Mouse (Mus musculus) urinary bladder, postnatal 10 days (tissue): Measurements from ENCODE around the gene Siah2.

Experiments used
- DNase-seq: peaks from one replicate; pipeline ENCODE4 v3.0.0; 2022; ENCODE audit warnings: low spot score

Gene Siah2

GRCm38 (mm10) chr3:58660636-58661035 is 31.6 kb downstream of the Siah2 start:
- DNase-seq = no peak

- no peak for DNase-seq
Observed at GRCm38 (mm10) chr3:58657356-58657755, 34.8 kb downstream of the Siah2 start.

DNA sequence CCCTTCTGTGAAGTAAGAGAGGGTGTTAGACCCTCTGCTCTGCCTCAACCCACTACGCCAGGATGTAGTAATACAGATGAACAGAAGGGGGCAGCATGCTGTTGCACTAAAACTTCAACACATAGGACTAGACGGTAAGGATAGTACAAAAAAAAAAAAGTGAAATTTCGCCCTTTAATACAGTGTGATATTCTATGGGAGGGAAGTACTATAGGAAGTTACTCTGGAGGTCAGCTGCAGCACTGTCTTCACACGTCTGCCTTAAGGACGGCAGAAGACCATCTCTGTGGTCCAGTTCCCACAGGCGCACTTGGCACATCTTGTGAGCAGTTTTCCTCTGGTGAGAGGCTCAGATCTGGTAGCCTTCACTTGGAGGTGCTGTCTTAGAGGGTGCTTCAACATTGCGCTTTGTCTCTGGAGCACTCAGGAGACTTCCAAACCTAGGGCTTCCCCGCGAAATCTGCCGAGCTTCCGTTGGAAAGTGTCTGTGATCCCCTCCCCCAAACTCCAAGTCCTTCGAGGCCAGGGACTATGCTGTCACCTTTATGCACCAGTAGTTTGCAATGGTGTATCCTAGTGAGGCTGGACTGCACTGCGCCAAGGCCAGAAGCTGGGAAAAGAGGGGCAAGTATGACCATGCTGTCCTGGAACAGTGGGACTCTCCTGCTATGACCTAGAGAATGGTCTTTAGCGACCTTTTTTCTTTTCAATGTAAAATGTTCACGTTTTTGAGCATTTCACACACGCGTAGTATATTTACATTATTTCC is 36.7 kb downstream of the Siah2 start:
- no peak for DNase-seq

DNA sequence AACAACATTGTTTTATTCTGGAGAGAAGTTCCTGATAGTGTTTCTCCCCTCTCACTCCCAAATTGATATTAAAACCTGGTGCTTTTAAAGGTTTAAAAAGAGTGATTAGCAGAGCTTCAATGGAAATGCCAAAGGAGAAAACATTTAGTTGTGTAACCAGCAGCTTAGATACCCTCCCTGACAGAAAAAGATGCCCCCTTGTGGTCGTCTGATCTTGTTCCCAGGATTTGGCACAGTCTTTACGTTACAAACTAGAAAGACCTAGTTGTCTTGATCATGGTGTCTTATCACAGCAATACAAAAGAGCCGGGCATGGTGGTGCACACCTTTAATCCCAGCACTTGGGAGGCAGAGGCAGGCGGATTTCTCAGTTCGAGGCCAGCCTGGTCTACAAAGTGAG is 38.3 kb downstream of the Siah2 start:
- no peak for DNase-seq

- no peak for DNase-seq
Observed at GRCm38 (mm10) chr3:58650328-58650727, 41.9 kb downstream of the Siah2 start.

DNA sequence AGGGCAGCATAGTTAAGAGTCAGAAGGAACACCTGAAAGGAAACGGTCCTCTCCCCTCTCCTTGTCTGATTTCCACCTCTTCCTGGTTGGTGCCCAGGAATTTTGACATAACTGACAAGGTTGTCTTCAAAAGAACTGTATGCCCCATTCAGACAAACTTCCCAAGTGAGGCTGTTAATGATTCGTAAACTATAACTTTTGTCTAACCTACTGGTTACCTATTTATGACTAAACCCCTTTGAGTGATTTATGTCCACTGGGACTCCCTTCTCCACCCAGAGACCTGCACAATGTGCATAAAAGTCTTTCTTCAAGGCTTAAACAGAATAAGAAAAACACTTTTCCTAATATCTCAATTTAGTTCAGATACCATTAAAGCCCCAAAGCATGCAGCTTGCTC is 45.0 kb downstream of the Siah2 start:
- no peak for DNase-seq

- DNase-seq = no peak
Observed at GRCm38 (mm10) chr3:58646180-58646579, 46.0 kb downstream of the Siah2 start.

GRCm38 (mm10) chr3:58636406-58637295 is 55.5 kb downstream of the Siah2 start, which contains the start of gene Erich6:
TSS of gene Erich6 (minus strand) at chr3:58637207.
- no peak for DNase-seq

DNA sequence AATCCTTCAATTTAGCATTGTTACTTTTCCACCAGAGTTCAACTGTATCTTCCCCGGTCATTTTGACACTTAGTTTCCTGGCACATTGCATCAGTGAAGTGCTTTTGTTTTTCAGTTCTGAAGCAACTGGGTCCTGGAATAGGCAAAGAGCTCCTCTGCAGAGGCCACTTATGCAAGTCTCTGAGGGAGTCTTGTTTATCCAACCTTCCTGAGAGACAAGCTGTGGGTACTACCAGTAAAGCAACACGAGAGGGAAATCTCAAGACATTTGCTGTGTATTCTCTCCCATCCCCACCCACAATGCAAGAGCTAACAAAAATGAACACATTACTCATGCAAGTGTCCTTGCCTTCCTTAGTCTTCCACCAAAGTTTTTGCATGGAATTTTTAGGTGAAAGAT is 60.5 kb downstream of the Siah2 start:
- DNase-seq = no peak

GRCm38 (mm10) chr3:58624981-58625380 is 67.2 kb downstream of the Siah2 start:
- no peak for DNase-seq
